Mouse (Mus musculus): Measurements from ENCODE around the gene Zbtb32. TPM values are rescaled to one million over a fixed set of nuclear protein-coding genes. Genes with fewer than 3 reads are reported as not detected.

Zbtb32 gene
- polyA plus RNA-seq, 1 experiment = 1.6 TPM

GRCm38 (mm10) chr7:30592772-30593423 is 5.8 kb downstream of the Zbtb32 start:
- TF ChIP-seq POLR2A (IDR thresholded peaks at IDR 0.05; ENCODE audit: low read depth, low read length) = no peak
- TF ChIP-seq CTCF (IDR thresholded peaks at IDR 0.05; ENCODE audit: extremely low read depth, insufficient read length, insufficient replicate concordance, low read depth, low read length) = no peak
- Histone ChIP-seq H3K4me1 (ENCODE audit: control insufficient read depth, insufficient read depth, insufficient read length, low read length) (peaks cover 17% of the 10 kb centered on the region), H3K4me3 (ENCODE audit: low read depth, low read length) (no peak overlapping the region), H3K27ac (ENCODE audit: insufficient read depth, low read depth, low read length) (no peak overlapping the region), H3K27me3 (ENCODE audit: control insufficient read depth, insufficient read depth, low read length) (no peaks in the 10 kb centered on the region), H3K36me3 (ENCODE audit: control insufficient read depth, insufficient read depth, low read length) (no peaks in the 10 kb centered on the region)
- WGBS = 73% methylated on average over 5 of the region's 5 CpGs

DNA sequence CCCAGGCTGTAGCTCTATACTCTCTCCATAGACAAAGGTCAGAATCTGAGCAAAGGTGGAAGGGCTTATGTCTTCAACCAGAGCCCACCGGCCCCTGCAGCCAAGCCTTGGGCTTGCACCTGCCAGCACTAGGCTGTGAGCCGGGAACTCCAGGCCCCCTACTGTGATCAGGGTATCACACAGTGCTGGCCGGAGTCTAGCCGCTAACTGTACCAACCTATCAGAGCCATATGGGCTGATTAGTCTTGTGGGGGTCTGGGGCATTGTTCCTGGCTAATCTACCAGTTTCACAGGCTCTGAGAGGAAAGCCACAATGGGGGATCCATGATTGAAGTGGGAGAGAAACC is 7.1 kb downstream of the Zbtb32 start:
- peaks cover 20% of the 10 kb centered on the region for H3K4me1 ChIP-seq (ENCODE audit: control insufficient read depth, insufficient read depth, insufficient read length, low read length)
- no peak overlapping the region for H3K4me3 ChIP-seq (ENCODE audit: low read depth, low read length)
- peaks cover under 1% of the 10 kb centered on the region; the same call in 1 of the 2 replicates for H3K36me3 ChIP-seq (ENCODE audit: control insufficient read depth, insufficient read depth, low read length)
- no peaks in the 10 kb centered on the region for H3K27me3 ChIP-seq (ENCODE audit: control insufficient read depth, insufficient read depth, low read length)
- TF ChIP-seq POLR2A (IDR thresholded peaks at IDR 0.05; ENCODE audit: low read depth, low read length) (no peak), CTCF (IDR thresholded peaks at IDR 0.05; ENCODE audit: extremely low read depth, insufficient read length, insufficient replicate concordance, low read depth, low read length) (no peak)
- H3K27ac ChIP-seq (ENCODE audit: insufficient read depth, low read depth, low read length) = no peak overlapping the region
- 92% methylated on average over 4 of the region's 4 CpGs for WGBS

GRCm38 (mm10) chr7:30590927-30591604 is 7.6 kb downstream of the Zbtb32 start:
- H3K27me3 ChIP-seq (ENCODE audit: control insufficient read depth, insufficient read depth, low read length) = no peaks in the 10 kb centered on the region
- H3K27ac ChIP-seq (ENCODE audit: insufficient read depth, low read depth, low read length) = no peak overlapping the region
- H3K4me3 ChIP-seq (ENCODE audit: low read depth, low read length) = no peak overlapping the region
- 92% methylated on average over 9 of the region's 9 CpGs for WGBS
- H3K4me1 ChIP-seq (ENCODE audit: control insufficient read depth, insufficient read depth, insufficient read length, low read length) = peaks cover 20% of the 10 kb centered on the region
- peaks cover 5% of the 10 kb centered on the region for H3K36me3 ChIP-seq (ENCODE audit: control insufficient read depth, insufficient read depth, low read length)
- TF ChIP-seq CTCF (IDR thresholded peaks at IDR 0.05; ENCODE audit: extremely low read depth, insufficient read length, insufficient replicate concordance, low read depth, low read length) (no peak), POLR2A (IDR thresholded peaks at IDR 0.05; ENCODE audit: low read depth, low read length) (no peak)

- no peaks in the 10 kb centered on the region for H3K27me3 ChIP-seq (ENCODE audit: control insufficient read depth, insufficient read depth, low read length)
- WGBS = 10% methylated on average over 40 of the region's 40 CpGs
- TF ChIP-seq CTCF (IDR thresholded peaks at IDR 0.05; ENCODE audit: extremely low read depth, insufficient read length, insufficient replicate concordance, low read depth, low read length) (peak; percentile 96; the same call in 1 of the 2 replicates), POLR2A (IDR thresholded peaks at IDR 0.05; ENCODE audit: low read depth, low read length) (no peak)
- peaks cover 20% of the 10 kb centered on the region for H3K4me1 ChIP-seq (ENCODE audit: control insufficient read depth, insufficient read depth, insufficient read length, low read length)
- H3K36me3 ChIP-seq (ENCODE audit: control insufficient read depth, insufficient read depth, low read length) = peaks cover 18% of the 10 kb centered on the region
- peak overlapping the region; percentile 79 for H3K27ac ChIP-seq (ENCODE audit: insufficient read depth, low read depth, low read length)
- H3K4me3 ChIP-seq (ENCODE audit: low read depth, low read length) = peak overlapping the region; percentile 64
Measured at GRCm38 (mm10) chr7:30589435-30590301, 9.0 kb downstream of the Zbtb32 start.

DNA sequence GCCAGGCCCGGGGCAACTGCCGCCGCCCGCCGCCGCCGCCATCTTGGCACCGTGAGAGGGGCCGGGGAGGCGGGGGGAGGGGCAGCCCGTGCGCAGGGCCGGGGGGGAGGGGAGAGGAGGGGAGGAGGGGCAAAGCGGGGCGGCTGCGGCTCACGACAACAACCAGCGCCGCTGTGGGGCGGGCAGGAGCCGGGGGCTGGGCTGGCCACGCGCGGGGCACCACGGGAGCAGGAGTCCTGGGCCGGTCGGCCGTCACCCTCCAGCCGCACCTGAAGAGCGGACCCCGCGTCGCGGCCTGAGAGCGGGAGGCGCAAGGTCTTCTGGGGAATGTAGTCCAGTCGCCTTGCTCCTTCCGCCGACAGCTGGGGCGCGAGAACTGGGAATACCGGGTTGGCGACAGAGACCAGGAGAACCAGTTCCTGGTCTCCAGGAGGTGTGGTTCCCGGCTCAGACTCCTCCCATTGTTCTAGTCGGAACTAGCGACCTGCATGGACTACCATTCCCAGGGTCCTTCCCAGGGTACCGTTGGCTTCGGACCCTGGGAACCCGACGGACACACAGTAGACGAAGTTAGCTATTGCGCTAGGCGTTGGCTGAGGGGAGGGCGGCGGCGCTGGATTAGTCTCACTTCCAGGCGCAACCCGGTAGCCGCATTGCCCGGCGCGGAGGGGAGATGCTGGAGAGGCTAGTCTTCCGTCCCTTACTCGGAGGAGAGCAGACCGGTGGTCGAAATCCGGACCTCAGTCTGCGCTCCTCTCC is 9.9 kb downstream of the Zbtb32 start, which contains the start of gene Kmt2b:
Gene Kmt2b (minus strand): TSS at position 51 of the 759 bp plus-strand sequence.
- no peak for TF ChIP-seq CTCF (IDR thresholded peaks at IDR 0.05; ENCODE audit: extremely low read depth, insufficient read length, insufficient replicate concordance, low read depth, low read length)
- TF ChIP-seq POLR2A (IDR thresholded peaks at IDR 0.05; ENCODE audit: low read depth, low read length) = peak; percentile 71
- WGBS = under 1% methylated on average over 60 of the region's 68 CpGs
- H3K27ac ChIP-seq (ENCODE audit: insufficient read depth, low read depth, low read length) = peak within 1 kb of the TSS; percentile 79

GRCm38 (mm10) chr7:30587842-30588667 is 10.7 kb downstream of the Zbtb32 start:
- Histone ChIP-seq H3K27ac (ENCODE audit: insufficient read depth, low read depth, low read length) (peak overlapping the region; percentile 60), H3K27me3 (ENCODE audit: control insufficient read depth, insufficient read depth, low read length) (no peaks in the 10 kb centered on the region), H3K36me3 (ENCODE audit: control insufficient read depth, insufficient read depth, low read length) (peaks cover 32% of the 10 kb centered on the region), H3K4me3 (ENCODE audit: low read depth, low read length) (peak overlapping the region; percentile 94), H3K4me1 (ENCODE audit: control insufficient read depth, insufficient read depth, insufficient read length, low read length) (peaks cover 15% of the 10 kb centered on the region)
- 0 out of 2 replicates have a peak, but pooled peaks have one; percentile 11 for TF ChIP-seq CTCF (IDR thresholded peaks at IDR 0.05; ENCODE audit: extremely low read depth, insufficient read length, insufficient replicate concordance, low read depth, low read length)
- no peak for TF ChIP-seq POLR2A (IDR thresholded peaks at IDR 0.05; ENCODE audit: low read depth, low read length)
- 1% methylated on average over 65 of the region's 67 CpGs for WGBS

More for the DNA sequence above, 9.9 kb downstream of the Zbtb32 start, which contains the start of gene Kmt2b:
- H3K27me3 ChIP-seq (ENCODE audit: control insufficient read depth, insufficient read depth, low read length) = no peaks in the 10 kb centered on the region
- H3K36me3 ChIP-seq (ENCODE audit: control insufficient read depth, insufficient read depth, low read length) = peaks cover 25% of the 10 kb centered on the region
- H3K4me3 ChIP-seq (ENCODE audit: low read depth, low read length) = peak within 1 kb of the TSS; percentile 94
- H3K4me1 ChIP-seq (ENCODE audit: control insufficient read depth, insufficient read depth, insufficient read length, low read length) = peaks cover 15% of the 10 kb centered on the region

All from small intestine, adult 2 months (tissue).